Mouse (Mus musculus) intestine, embryonic 14.5 days (tissue): ENCODE measurements around the gene Gm14147. TPM values are rescaled to one million over a fixed set of nuclear protein-coding genes. Genes with fewer than 3 reads are reported as not detected.
"Not testable (repeated sequence)": the region's sequence is repeated elsewhere in the genome, so short reads cannot be mapped to it uniquely, and the experiment has no call there.

Source experiments
- ATAC-seq: fragments of 200-750 bp; cut with Nextera tagmentation; replicated peaks from 2 replicates; pipeline ENCODE4 v1.8.0; 2017; ENCODE audit warnings: low read depth, moderate number of reproducible peaks, moderate TSS enrichment, moderate library complexity; ENCODE audit not compliant: low FRiP score, low TSS enrichment
- DNase-seq: peaks from one replicate; pipeline ENCODE4 v3.0.0-alpha.2; 2018; ENCODE audit warnings: low spot score
- H3K27ac ChIP-seq: fragments of 300-500 bp; sonication (generic); 2 replicates; pipeline ENCODE4 v1.5.1; 2014; ENCODE audit warnings: low read depth, mild to moderate bottlenecking, control low read depth
- H3K27me3 ChIP-seq: fragments of 300-500 bp; sonication (generic); replicated peaks from 2 replicates; pipeline ENCODE4 v1.6.1; 2014; ENCODE audit warnings: low read length, control low read depth; ENCODE audit not compliant: control insufficient read depth, insufficient read depth
- H3K36me3 ChIP-seq: fragments of 300-500 bp; sonication (generic); 2 replicates; pipeline ENCODE4 v1.6.1; 2014; ENCODE audit warnings: low read length, control low read depth; ENCODE audit not compliant: control insufficient read depth, insufficient read depth
- H3K4me1 ChIP-seq: fragments of 300-500 bp; sonication (generic); replicated peaks from 2 replicates; pipeline ENCODE4 v1.6.1; 2014; ENCODE audit warnings: low read length, control low read depth, mixed read lengths; ENCODE audit not compliant: control insufficient read depth, insufficient read depth
- H3K4me2 ChIP-seq: fragments of 300-500 bp; sonication (generic); 2 replicates; pipeline ENCODE4 v1.6.1; 2014; ENCODE audit warnings: low read length
- H3K4me3 ChIP-seq: fragments of 300-500 bp; sonication (generic); 2 replicates; pipeline ENCODE4 v1.5.1; 2014; ENCODE audit warnings: low read depth, low read length, control low read depth, mixed read lengths
- H3K9ac ChIP-seq: fragments of 300-500 bp; sonication (generic); 2 replicates; pipeline ENCODE4 v1.6.1; 2014; ENCODE audit warnings: mild to moderate bottlenecking, low read length
- H3K9me3 ChIP-seq: fragments of 300-500 bp; sonication (generic); 2 replicates; pipeline ENCODE4 v1.6.1; 2016; ENCODE audit warnings: low read length, control low read depth; ENCODE audit not compliant: control insufficient read depth
- WGBS: fragments of 180-500 bp; shearing (Covaris S2); extraction: QIAGEN DNeasy Blood & Tissue Kit; methylation state at CpG from one replicate; pipeline ENCODE4 v1.1.7; 2014; 5-methylcytosine and 5-hydroxymethylcytosine counted together
- polyA plus RNA-seq: library from polyadenylated mRNA; unstranded; fragments of >200 nt; fragmentation: Nextera tagmentation; extraction: Ambion mirVana; gene quantifications from 2 replicates; pipeline ENCODE4 v1.2.1, GENCODE M21; 2014

The Gm14147 gene
- polyA plus RNA-seq: not detected in 2 replicates

DNA sequence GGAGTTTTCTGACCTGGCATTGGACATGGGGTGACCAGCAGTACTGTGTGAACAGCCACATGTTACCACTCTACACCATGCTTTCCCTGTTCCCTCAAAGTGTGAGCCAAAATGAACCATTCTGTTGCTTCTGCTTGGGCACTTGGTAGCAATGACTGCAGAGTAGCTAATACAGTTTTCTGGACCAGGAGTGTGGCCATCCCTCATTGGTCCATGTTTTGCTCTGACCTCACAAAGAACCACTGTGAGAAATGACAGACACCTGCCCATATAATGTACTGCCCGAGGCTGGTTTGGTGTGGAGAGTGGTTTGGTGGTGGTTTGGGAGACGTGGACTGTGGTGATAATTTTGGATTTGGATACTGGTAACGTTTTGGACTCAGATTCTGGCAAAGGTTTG, at the start of gene Gm14147:
TSS of gene Gm14147 (plus strand) at position 301 of the 400 bp plus-strand sequence.
- not testable (repeated sequence) for ATAC-seq

GRCm38 (mm10) chr2:151056637-151057036, 41.4 kb upstream of the Gm14147 start:
- DNase-seq (no peak), ATAC-seq (no peak)
- Histone ChIP-seq H3K36me3 (no peaks in the 10 kb centered on the region), H3K9me3 (no peaks in the 10 kb centered on the region), H3K9ac (no peak overlapping the region), H3K4me3 (no peak overlapping the region), H3K27me3 (no peaks in the 10 kb centered on the region), H3K4me2 (no peak overlapping the region), H3K27ac (no peak overlapping the region), H3K4me1 (no peaks in the 10 kb centered on the region)
- 92% methylated on average over 1 of the region's 1 CpGs for WGBS

More for the DNA sequence above, at the start of gene Gm14147:
- H3K4me2 ChIP-seq, DNase-seq, H3K36me3 ChIP-seq, H3K27me3 ChIP-seq, H3K9me3 ChIP-seq, H3K4me1 ChIP-seq, H3K9ac ChIP-seq, H3K4me3 ChIP-seq, H3K27ac ChIP-seq: not testable (repeated sequence)
- WGBS: no CpG with 5 or more reads among the region's 3 CpGs

DNA sequence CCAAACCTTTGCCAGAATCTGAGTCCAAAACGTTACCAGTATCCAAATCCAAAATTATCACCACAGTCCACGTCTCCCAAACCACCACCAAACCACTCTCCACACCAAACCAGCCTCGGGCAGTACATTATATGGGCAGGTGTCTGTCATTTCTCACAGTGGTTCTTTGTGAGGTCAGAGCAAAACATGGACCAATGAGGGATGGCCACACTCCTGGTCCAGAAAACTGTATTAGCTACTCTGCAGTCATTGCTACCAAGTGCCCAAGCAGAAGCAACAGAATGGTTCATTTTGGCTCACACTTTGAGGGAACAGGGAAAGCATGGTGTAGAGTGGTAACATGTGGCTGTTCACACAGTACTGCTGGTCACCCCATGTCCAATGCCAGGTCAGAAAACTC, 5.8 kb upstream of the Gm14147 start, which contains the start of gene Gm14151:
TSS of gene Gm14151 (minus strand) at position 101 of the 400 bp plus-strand sequence.
- WGBS: no CpG with 5 or more reads among the region's 3 CpGs

More for the DNA sequence above, 5.8 kb upstream of the Gm14147 start, which contains the start of gene Gm14151:
- H3K27ac ChIP-seq, H3K36me3 ChIP-seq, H3K9me3 ChIP-seq, DNase-seq, H3K27me3 ChIP-seq, H3K4me1 ChIP-seq, H3K4me3 ChIP-seq, H3K4me2 ChIP-seq, ATAC-seq, H3K9ac ChIP-seq: not testable (repeated sequence)

Other genes starting within 250 kb of the Gm14147 start
- 52.1 and 53.8 TPM in 2 replicates for gene Abhd12, start 193.5 kb upstream of the Gm14147 start, polyA plus RNA-seq
- gene Gins1, start 192.8 kb upstream of the Gm14147 start, polyA plus RNA-seq: 42.5 and 45.8 TPM in 2 replicates
- 10.7 and 11.7 TPM in 2 replicates for gene Ninl, start 58.9 kb upstream of the Gm14147 start, polyA plus RNA-seq
- 51.4 and 54.9 TPM in 2 replicates for gene Nanp, start 58.8 kb upstream of the Gm14147 start, polyA plus RNA-seq
- not detected in 2 replicates for gene Gm14151, start 5.9 kb upstream of the Gm14147 start, polyA plus RNA-seq